ENCODE assay signal across 26 mouse cellular contexts in genomic region chr16:75977798-75978197, GRCm38 (mm10). TPM values are rescaled to one million over a fixed set of nuclear protein-coding genes. Genes with fewer than 3 reads are reported as not detected.
A peak's percentile ranks its signal among the peaks of the same experiment; 100 is the strongest.
DNase-seq lines count a peak whose midpoint lies in the region; ATAC-seq and TF ChIP-seq lines count a peak whose summit lies in the region.
"Had no signal": no experiment of that assay in that cellular context is flagged by ENCODE, and none has a peak within 500 bp of the region (broad histone marks: within the 10 kb centered on the region; RNA-seq: fewer than 3 reads in every experiment).

No protein-coding gene starts in this region.

- no peaks in the 10 kb centered on the region for H3K4me1 ChIP-seq in forebrain, embryonic 14.5 days (ENCODE audit: control insufficient read depth, insufficient read depth, low read length)
- no peaks in the 10 kb centered on the region for H3K4me1 ChIP-seq in forebrain, embryonic 10.5 days
- H3K4me1 ChIP-seq in lung, postnatal 0 days (ENCODE audit: insufficient read depth, low read depth, low read length): no peaks in the 10 kb centered on the region
- H3K4me1 ChIP-seq: heart, embryonic 15.5 days; limb, embryonic 10.5 days; midbrain, embryonic 10.5 days; neural tube, embryonic 13.5 days had no signal

- TF ChIP-seq CTCF in lung, postnatal 0 days (IDR thresholded peaks at IDR 0.05): no peak

- no peaks in the 10 kb centered on the region for H3K36me3 ChIP-seq in forebrain, embryonic 14.5 days (ENCODE audit: control insufficient read depth, insufficient read depth, low read length)
- no peaks in the 10 kb centered on the region for H3K36me3 ChIP-seq in forebrain, embryonic 10.5 days (replicated peaks)
- H3K36me3 ChIP-seq in lung, postnatal 0 days (ENCODE audit: insufficient read depth, low read length): no peaks in the 10 kb centered on the region
- H3K36me3 ChIP-seq: G1E; heart, embryonic 15.5 days; limb, embryonic 10.5 days; liver, embryonic 15.5 days; midbrain, embryonic 10.5 days; neural tube, embryonic 13.5 days had no signal

- no peak for TF ChIP-seq EP300 in lung, postnatal 0 days (IDR thresholded peaks at IDR 0.05)

- no peak overlapping the region for H3K9ac ChIP-seq in forebrain, embryonic 14.5 days (ENCODE audit: low read length)
- no peak overlapping the region for H3K9ac ChIP-seq in lung, postnatal 0 days (replicated peaks; ENCODE audit: low read depth)
- H3K9ac ChIP-seq: heart, embryonic 15.5 days; hindbrain, embryonic 14.5 days; liver, embryonic 15.5 days; neural tube, embryonic 13.5 days had no signal

- H3K27ac ChIP-seq in forebrain, embryonic 14.5 days (ENCODE audit: low read depth, low read length): no peak overlapping the region
- H3K27ac ChIP-seq in forebrain, embryonic 10.5 days: no peak overlapping the region
- H3K27ac ChIP-seq in lung, postnatal 0 days (ENCODE audit: low read length): no peak overlapping the region
- H3K27ac ChIP-seq: heart, embryonic 15.5 days; hindbrain, embryonic 14.5 days; left cerebral cortex, adult 2 months; limb, embryonic 10.5 days; liver, embryonic 15.5 days; midbrain, embryonic 10.5 days; neural tube, embryonic 13.5 days had no signal

- H3K4me2 ChIP-seq in forebrain, embryonic 14.5 days (ENCODE audit: low read length): no peak overlapping the region
- no peak overlapping the region for H3K4me2 ChIP-seq in lung, postnatal 0 days (replicated peaks; ENCODE audit: low read depth, low read length)
- H3K4me2 ChIP-seq: heart, embryonic 15.5 days; hindbrain, embryonic 14.5 days; liver, embryonic 15.5 days; neural tube, embryonic 13.5 days had no signal

- DNase-seq in forebrain, embryonic 14.5 days (ENCODE audit: low spot score): peak; percentile 21
- DNase-seq in forebrain, embryonic 10.5 days (ENCODE audit: extremely low spot score, low spot score): no peak
- peak; percentile 14 for DNase-seq in lung, postnatal 0 days (ENCODE audit: low spot score)
- no peak for DNase-seq in lung, postnatal 4 days
- no peak for DNase-seq in adrenal gland, adult 18-20 months (ENCODE audit: low spot score in 2 of 2)
- no peak for DNase-seq in right cerebral cortex, postnatal 14 days
- DNase-seq: adrenal gland, postnatal 25 days; cerebellum, adult 9-11 months; gastrocnemius, postnatal 25 days; heart, postnatal 36 days; kidney, adult 2 months; liver; right cerebral cortex, postnatal 4 days had no signal

- H3K9me3 ChIP-seq in forebrain, embryonic 14.5 days (replicated peaks; ENCODE audit: control insufficient read depth, low read length): no peaks in the 10 kb centered on the region
- no peaks in the 10 kb centered on the region for H3K9me3 ChIP-seq in forebrain, embryonic 10.5 days
- no peaks in the 10 kb centered on the region for H3K9me3 ChIP-seq in lung, postnatal 0 days (ENCODE audit: low read length)
- H3K9me3 ChIP-seq: G1E; heart, embryonic 15.5 days; limb, embryonic 10.5 days; liver, embryonic 15.5 days; midbrain, embryonic 10.5 days; neural tube, embryonic 13.5 days had no signal

- ATAC-seq in forebrain, embryonic 14.5 days: no peak
- no peak for ATAC-seq in lung, postnatal 0 days
- ATAC-seq in CD4-positive, CD25-positive, alpha-beta regulatory T cell, adult 4 months: peak; percentile 41
- ATAC-seq in hematopoietic stem cell, adult 5-6 weeks (replicated peaks in 1 of 2; ENCODE audit: insufficient read depth in 1 of 2, low FRiP score in 2 of 2, low TSS enrichment in 1 of 2, low read depth in 1 of 2, poor library complexity in 2 of 2, severe bottlenecking in 2 of 2): peak; percentile 12 to 51; a peak in 1 of 4 replicates
- ATAC-seq: midbrain, embryonic 16.5 days had no signal

- 94% methylated on average over 5 of the region's 5 CpGs for WGBS in forebrain, embryonic 14.5 days
- WGBS in forebrain, embryonic 10.5 days: 86% methylated on average over 5 of the region's 5 CpGs
- 73% methylated on average over 5 of the region's 5 CpGs for WGBS in lung, postnatal 0 days

- H3K4me3 ChIP-seq in forebrain, embryonic 14.5 days (ENCODE audit: low read depth, low read length): no peak overlapping the region
- H3K4me3 ChIP-seq in forebrain, embryonic 10.5 days: no peak overlapping the region
- H3K4me3 ChIP-seq in lung, postnatal 0 days (ENCODE audit: low read depth, low read length): no peak overlapping the region
- H3K4me3 ChIP-seq: heart, embryonic 15.5 days; left cerebral cortex, adult 2 months; limb, embryonic 10.5 days; liver, embryonic 15.5 days; midbrain, embryonic 10.5 days; myocyte; neural tube, embryonic 13.5 days had no signal

- H3K27me3 ChIP-seq in forebrain, embryonic 14.5 days (replicated peaks; ENCODE audit: control insufficient read depth, insufficient read depth, low read length): no peaks in the 10 kb centered on the region
- H3K27me3 ChIP-seq in forebrain, embryonic 10.5 days (ENCODE audit: poor library complexity, severe bottlenecking): no peaks in the 10 kb centered on the region
- no peaks in the 10 kb centered on the region for H3K27me3 ChIP-seq in lung, postnatal 0 days (replicated peaks; ENCODE audit: insufficient read depth, low read length)
- H3K27me3 ChIP-seq: CH12.LX; heart, embryonic 15.5 days; liver, embryonic 15.5 days; neural tube, embryonic 13.5 days had no signal

RNA-seq across cellular contexts. Expression of gene Samsn1, which starts 44.3 kb away (rescaled TPM):
- 1.4 and 1.5 TPM in 2 replicates for polyA plus RNA-seq in forebrain, embryonic 14.5 days (2014; fragmentation: Nextera tagmentation; extraction: Ambion mirVana)
- 1.7 and 2.1 TPM in 2 replicates for polyA plus RNA-seq in forebrain, embryonic 10.5 days (2016; fragmentation: Nextera tagmentation; extraction: Ambion mirVana)
- 4.1 and 4.3 TPM in 2 replicates for polyA plus RNA-seq in lung, postnatal 0 days (2015; fragmentation: Nextera tagmentation; extraction: Ambion mirVana)
- polyA plus RNA-seq in CD4-positive, CD25-positive, alpha-beta regulatory T cell, adult 4 months (2017; shearing (Covaris generic)): 100 to 1,000 TPM; 150 to 152 TPM
- total RNA-seq in hematopoietic stem cell, adult 5-6 weeks (2017): 359 and 409 TPM in 2 replicates
- 1 to 10 TPM; 1.2 TPM for total RNA-seq in adrenal gland, adult 18-20 months (2021)

Comparison
In these comparisons a context has a peak if more than half of its experiments do, and no peak if none do; other contexts are left out.
1. DNase-seq: peak in forebrain, embryonic 14.5 days (single experiment) and lung, postnatal 0 days (single experiment); none in forebrain, embryonic 10.5 days (single experiment), lung, postnatal 4 days (0 of 2), adrenal gland, adult 18-20 months (0 of 2) and right cerebral cortex, postnatal 14 days (single experiment).
2. ATAC-seq: peak in CD4-positive, CD25-positive, alpha-beta regulatory T cell, adult 4 months (single experiment) and hematopoietic stem cell, adult 5-6 weeks (2 of 2); none in forebrain, embryonic 14.5 days (single experiment) and lung, postnatal 0 days (single experiment).
3. RNA of gene Samsn1, which starts 44.3 kb away (polyA plus RNA-seq): 150 to 152 TPM in CD4-positive, CD25-positive, alpha-beta regulatory T cell, adult 4 months; 4.1 to 4.3 TPM in lung, postnatal 0 days, 1.7 to 2.1 TPM in forebrain, embryonic 10.5 days and 1.4 to 1.5 TPM in forebrain, embryonic 14.5 days; every median in the first group is over 10 times any median in the second.